8 mouse cellular contexts compared by ENCODE assay signal in the genomic region with DNA sequence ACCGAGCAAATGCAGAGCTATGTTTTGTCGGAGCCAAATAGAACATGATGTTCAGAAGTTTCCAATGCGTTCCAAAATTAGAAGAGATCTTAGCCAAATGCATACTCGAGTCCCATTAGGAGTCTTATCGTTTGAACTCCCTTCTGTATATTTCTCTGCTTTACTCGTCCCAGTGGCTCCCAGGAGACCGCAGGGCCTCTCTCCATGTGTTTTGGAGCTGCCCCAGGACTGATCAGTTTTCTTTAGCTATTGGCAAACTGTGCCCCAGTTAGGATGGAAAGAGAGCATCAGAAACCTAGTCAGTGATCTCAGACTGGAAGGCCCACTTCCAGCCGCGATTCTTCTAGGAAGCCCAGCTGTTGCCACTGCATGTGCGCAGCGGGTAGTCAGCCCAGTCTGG.
DNase-seq lines count a peak whose midpoint lies in the region; ATAC-seq and TF ChIP-seq lines count a peak whose summit lies in the region.

No protein-coding gene starts in this region.

- no peaks in the 10 kb centered on the region for H3K36me3 ChIP-seq in embryonic facial prominence, embryonic 14.5 days (ENCODE audit: control insufficient read depth, insufficient read depth, low read length)
- no peaks in the 10 kb centered on the region for H3K36me3 ChIP-seq in heart, embryonic 13.5 days

- no peaks in the 10 kb centered on the region for H3K9me3 ChIP-seq in embryonic facial prominence, embryonic 14.5 days (ENCODE audit: control insufficient read depth, low read length)
- H3K9me3 ChIP-seq in heart, embryonic 13.5 days: peaks cover 6% of the 10 kb centered on the region; the same call in 1 of the 2 replicates

- no peak overlapping the region for H3K9ac ChIP-seq in embryonic facial prominence, embryonic 14.5 days (ENCODE audit: low read depth, low read length)
- H3K9ac ChIP-seq in heart, embryonic 13.5 days: no peak overlapping the region

- no peak for TF ChIP-seq CTCF in layer of hippocampus, adult 2 months (conservative IDR thresholded peaks at IDR 0.05)

- peaks cover 6% of the 10 kb centered on the region for H3K4me1 ChIP-seq in embryonic facial prominence, embryonic 14.5 days (ENCODE audit: control insufficient read depth, insufficient read depth, low read length)
- peaks cover 28% of the 10 kb centered on the region for H3K4me1 ChIP-seq in heart, embryonic 13.5 days

- WGBS in embryonic facial prominence, embryonic 14.5 days: 70% methylated on average over 11 of the region's 11 CpGs
- WGBS in heart, embryonic 13.5 days: 66% methylated on average over 11 of the region's 11 CpGs

- peak overlapping the region; percentile 44 for H3K27ac ChIP-seq in layer of hippocampus, adult 2 months
- H3K27ac ChIP-seq in embryonic facial prominence, embryonic 14.5 days (replicated peaks; ENCODE audit: low read depth, low read length): peak overlapping the region; percentile 50
- 0 out of 2 replicates have a peak overlapping the region, but pooled peaks have one; percentile 1 for H3K27ac ChIP-seq in heart, embryonic 13.5 days (replicated peaks)

- no peak for DNase-seq in layer of hippocampus, adult 2 months (ENCODE audit: low spot score in 2 of 2)
- no peak for DNase-seq in layer of hippocampus, postnatal 36 days
- DNase-seq in embryonic facial prominence, embryonic 14.5 days (ENCODE audit: low spot score): no peak
- peak; percentile 55 for DNase-seq in lung, postnatal 14 days
- no peak for DNase-seq in retina, postnatal 1 day
- DNase-seq in adrenal gland, adult 8-10 months: no peak

- no peaks in the 10 kb centered on the region for H3K27me3 ChIP-seq in embryonic facial prominence, embryonic 14.5 days (replicated peaks; ENCODE audit: control insufficient read depth, insufficient read depth, low read length)
- H3K27me3 ChIP-seq in heart, embryonic 13.5 days (replicated peaks): no peaks in the 10 kb centered on the region

- no peak overlapping the region for H3K4me3 ChIP-seq in layer of hippocampus, adult 2 months
- H3K4me3 ChIP-seq in embryonic facial prominence, embryonic 14.5 days (ENCODE audit: low read depth, low read length): no peak overlapping the region
- H3K4me3 ChIP-seq in heart, embryonic 13.5 days: no peak overlapping the region

- H3K4me2 ChIP-seq in embryonic facial prominence, embryonic 14.5 days (ENCODE audit: low read depth, low read length): no peak overlapping the region
- H3K4me2 ChIP-seq in heart, embryonic 13.5 days: no peak overlapping the region

- no peak for ATAC-seq in embryonic facial prominence, embryonic 14.5 days (ENCODE audit: low read depth)
- no peak for ATAC-seq in heart, embryonic 13.5 days (ENCODE audit: extremely low read depth, insufficient number of reproducible peaks, low FRiP score, low TSS enrichment)
- no peak for ATAC-seq in CD4-positive, CD25-positive, alpha-beta regulatory T cell, adult 4 months
